ENCODE assay signal across 8 mouse cellular contexts in the genomic region with DNA sequence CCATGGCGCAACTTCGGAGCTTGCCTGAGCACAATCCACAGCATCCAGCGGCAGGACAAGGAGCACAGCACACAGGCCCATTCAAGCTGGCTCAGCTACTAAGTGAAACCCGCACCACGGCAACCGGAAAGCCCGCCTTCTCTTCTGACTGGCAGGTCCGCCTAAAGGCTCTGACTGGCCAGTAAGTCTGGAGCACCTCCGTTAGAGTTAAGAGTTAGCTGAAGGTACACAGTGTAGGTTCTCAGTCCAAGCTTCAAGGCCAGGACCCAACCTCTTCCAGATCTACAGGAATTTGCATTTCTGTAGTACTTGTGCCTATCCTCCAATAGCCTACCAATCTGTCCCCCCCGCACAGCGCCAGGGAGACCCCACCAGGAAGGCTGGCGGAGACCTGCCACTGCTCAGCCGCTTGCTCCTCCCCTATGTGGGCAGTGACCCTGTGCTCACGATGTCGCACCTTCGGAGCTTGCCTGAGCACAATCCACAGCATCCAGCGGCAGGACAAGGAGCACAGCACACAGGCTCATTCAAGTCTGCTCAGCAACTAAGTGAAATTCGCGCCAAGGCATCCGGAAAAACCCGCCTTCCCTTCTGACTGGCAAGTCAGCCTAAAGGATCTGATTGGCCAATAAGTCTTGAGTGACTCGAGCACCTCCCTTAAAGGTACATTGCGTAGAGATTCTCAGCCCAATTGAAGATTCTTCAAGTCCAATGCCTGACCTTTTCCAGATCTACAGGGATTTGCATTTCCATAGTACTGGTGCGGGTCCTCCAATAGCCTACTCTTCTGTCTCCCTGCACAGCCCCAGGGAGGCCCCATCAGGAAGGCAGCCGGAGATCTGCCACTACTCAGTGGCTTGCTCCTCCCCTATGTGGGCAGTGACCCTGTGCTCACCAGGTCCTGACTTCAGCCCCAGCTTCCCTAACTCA. TPM values are rescaled to one million over a fixed set of nuclear protein-coding genes. Genes with fewer than 3 reads are reported as not detected.
A peak's percentile ranks its signal among the peaks of the same experiment; 100 is the strongest.
DNase-seq lines count a peak whose midpoint lies in the region; ATAC-seq lines count a peak whose summit lies in the region.
"Not testable (repeated sequence)": the region's sequence is repeated elsewhere in the genome, so short reads cannot be mapped to it uniquely, and the experiment has no call there.

Gene A630089N07Rik (minus strand): TSS at position 562 of the 930 bp plus-strand sequence.

- peak within 1 kb of the TSS; percentile 86 for H3K9ac ChIP-seq in heart, embryonic 13.5 days
- H3K9ac ChIP-seq in liver, embryonic 12.5 days = peak within 1 kb of the TSS; percentile 84
- peak within 1 kb of the TSS; percentile 52 for H3K9ac ChIP-seq in stomach, embryonic 15.5 days

- H3K4me3 ChIP-seq in brown adipose tissue, adult 24 weeks (ENCODE audit: insufficient read depth, low read depth, low read length) = peak within 1 kb of the TSS; percentile 81
- peak within 1 kb of the TSS; percentile 86 for H3K4me3 ChIP-seq in heart, embryonic 13.5 days
- peak within 1 kb of the TSS; percentile 78 for H3K4me3 ChIP-seq in liver, embryonic 12.5 days
- H3K4me3 ChIP-seq in stomach, embryonic 15.5 days (replicated peaks) = peak within 1 kb of the TSS; percentile 82

- H3K4me2 ChIP-seq in heart, embryonic 13.5 days = peak within 1 kb of the TSS; percentile 79
- H3K4me2 ChIP-seq in liver, embryonic 12.5 days = peak within 1 kb of the TSS; percentile 76
- H3K4me2 ChIP-seq in stomach, embryonic 15.5 days = peak within 1 kb of the TSS; percentile 70

- not testable (repeated sequence) for H3K4me1 ChIP-seq in brown adipose tissue, adult 24 weeks (ENCODE audit: control insufficient read depth, insufficient read depth, insufficient read length, low read length); stomach, embryonic 15.5 days
- H3K4me1 ChIP-seq in heart, embryonic 13.5 days = peaks cover 22% of the 10 kb centered on the region
- peaks cover 16% of the 10 kb centered on the region for H3K4me1 ChIP-seq in liver, embryonic 12.5 days

- not testable (repeated sequence) for H3K36me3 ChIP-seq in heart, embryonic 13.5 days; stomach, embryonic 15.5 days
- peaks cover 15% of the 10 kb centered on the region for H3K36me3 ChIP-seq in liver, embryonic 12.5 days

- H3K27ac ChIP-seq in brown adipose tissue, adult 24 weeks (replicated peaks; ENCODE audit: low read depth, low read length) = not testable (repeated sequence)
- peak within 1 kb of the TSS; percentile 88 for H3K27ac ChIP-seq in heart, embryonic 13.5 days (replicated peaks)
- H3K27ac ChIP-seq in liver, embryonic 12.5 days = peak within 1 kb of the TSS; percentile 87
- H3K27ac ChIP-seq in stomach, embryonic 15.5 days = peak within 1 kb of the TSS; percentile 83

- H3K27me3 ChIP-seq in heart, embryonic 13.5 days (replicated peaks); liver, embryonic 12.5 days (replicated peaks); stomach, embryonic 15.5 days (replicated peaks): not testable (repeated sequence)

- peak; percentile 86 for DNase-seq in CD4-positive, CD25-positive, alpha-beta regulatory T cell, adult 2 months (ENCODE audit: low read depth, low spot score)
- peak; percentile 25 for DNase-seq in fat pad, adult 2 months (ENCODE audit: extremely low read depth, low read depth, low spot score)
- DNase-seq in kidney, postnatal 10 days = peak; percentile 92
- peak; percentile 70 to 72 for DNase-seq in natural killer cell, adult 2 months (ENCODE audit: low spot score in 2 of 2)

- under 1% methylated on average over 25 of the region's 25 CpGs for WGBS in heart, embryonic 13.5 days
- WGBS in liver, embryonic 12.5 days (ENCODE audit: insufficient replicate concordance) = under 1% methylated on average over 25 of the region's 25 CpGs
- under 1% methylated on average over 25 of the region's 25 CpGs for WGBS in stomach, embryonic 15.5 days

- ATAC-seq in heart, embryonic 13.5 days (ENCODE audit: extremely low read depth, insufficient number of reproducible peaks, low FRiP score, low TSS enrichment) = peak; percentile 90
- ATAC-seq in liver, embryonic 12.5 days = peak; percentile 95
- peak; percentile 98 for ATAC-seq in stomach, embryonic 15.5 days (ENCODE audit: insufficient read depth, low FRiP score, low read depth)

- H3K9me3 ChIP-seq in heart, embryonic 13.5 days; liver, embryonic 12.5 days (replicated peaks); stomach, embryonic 15.5 days: not testable (repeated sequence)

RNA-seq across cellular contexts. Expression of gene A630089N07Rik, which starts in this region (rescaled TPM):
- polyA plus RNA-seq in brown adipose tissue, adult 24 weeks (2012; ENCODE audit: insufficient read depth, insufficient read length, missing spikeins) = 1.6 and 3.2 TPM in 2 replicates
- 11.1 and 11.9 TPM in 2 replicates for polyA plus RNA-seq in heart, embryonic 13.5 days (2015; fragmentation: Nextera tagmentation; extraction: Ambion mirVana)
- 17.3 and 18.5 TPM in 2 replicates for polyA plus RNA-seq in liver, embryonic 12.5 days (2016; fragmentation: Nextera tagmentation; extraction: Ambion mirVana)
- polyA plus RNA-seq in stomach, embryonic 15.5 days (2015; fragmentation: Nextera tagmentation; extraction: Ambion mirVana) = 20.7 and 22.5 TPM in 2 replicates

Comparison
In these comparisons a context has a peak if more than half of its experiments do, and no peak if none do; other contexts are left out.
1. DNase-seq: peak in every context shown above with its lines; median percentile 92 in kidney, postnatal 10 days; 86 in CD4-positive, CD25-positive, alpha-beta regulatory T cell, adult 2 months; 71 in natural killer cell, adult 2 months; 25 in fat pad, adult 2 months.